Mouse (Mus musculus) C2C12 (cell line): ENCODE measurements at regions not wholly inside any gene's neighbourhood (a gene's known extent, or its start where the extent isn't known, plus 50 kb on each side); places are given as distances from the start of the nearest gene placed in this dataset.

Experiments
- CEBPB ChIP-seq: IDR thresholded peaks from one replicate; pipeline ENCODE4 v1.6.1; 2011; ENCODE audit warnings: low read depth, mild to moderate bottlenecking, control low read depth, moderate library complexity
- CTCF ChIP-seq: IDR thresholded peaks from one replicate; pipeline ENCODE4 v1.5.1; 2011; ENCODE audit not compliant: control insufficient read depth, insufficient read depth, insufficient read length
- FOSL1 ChIP-seq: IDR thresholded peaks from one replicate; pipeline ENCODE4 v1.8.0; 2011; ENCODE audit warnings: mild to moderate bottlenecking, low read length; ENCODE audit not compliant: poor library complexity, insufficient read depth, severe bottlenecking
- MAX ChIP-seq: IDR thresholded peaks from one replicate; pipeline ENCODE4 v1.6.1; 2011; ENCODE audit warnings: mild to moderate bottlenecking, control low read depth
- MYOD1 ChIP-seq: IDR thresholded peaks from one replicate; pipeline ENCODE4 v1.6.1; 2011; ENCODE audit warnings: low read depth; ENCODE audit not compliant: control insufficient read depth, insufficient read length
- MYOG ChIP-seq: IDR thresholded peaks from one replicate; pipeline ENCODE4 v1.6.1; 2011; ENCODE audit not compliant: control insufficient read depth, insufficient read length; ENCODE audit errors: extremely low read depth
- USF1 ChIP-seq: IDR thresholded peaks from one replicate; pipeline ENCODE4 v1.6.1; 2011; ENCODE audit warnings: low read depth, mild to moderate bottlenecking, control low read depth, moderate library complexity

DNA sequence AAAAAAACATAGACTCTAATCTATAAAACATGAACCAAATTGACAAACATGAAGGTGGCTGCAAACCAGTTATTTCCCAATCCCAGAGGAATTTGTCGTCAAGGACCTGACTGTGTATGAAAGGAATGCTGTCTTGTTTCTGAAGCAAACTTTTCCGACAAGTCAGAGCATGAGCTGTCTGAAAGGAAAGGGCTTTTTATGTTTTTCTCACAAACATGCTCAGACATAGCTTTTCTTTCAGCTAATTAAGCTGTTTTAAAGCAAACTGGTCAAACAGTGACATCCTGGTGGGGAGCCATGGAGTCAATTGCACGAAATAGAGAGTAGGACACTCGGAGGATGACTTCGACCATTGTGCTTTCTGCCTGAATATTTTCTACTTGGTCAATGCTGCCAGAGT is 108.2 kb downstream of the Olig3 start:
- TF ChIP-seq CTCF: no peak
- TF ChIP-seq USF1: no peak
- no peak for TF ChIP-seq MYOD1
- TF ChIP-seq MAX: no peak
- no peak for TF ChIP-seq MYOG
- no peak for TF ChIP-seq CEBPB
- no peak for TF ChIP-seq FOSL1
